Mouse (Mus musculus) heart, embryonic 15.5 days (tissue): ENCODE measurements around the gene Dhx32. TPM values are rescaled to one million over a fixed set of nuclear protein-coding genes. Genes with fewer than 3 reads are reported as not detected.

Source experiments
- ATAC-seq: fragments of 200-750 bp; cut with Nextera tagmentation; replicated peaks from 2 replicates; pipeline ENCODE4 v1.8.0; 2017; ENCODE audit warnings: low read depth, moderate TSS enrichment; ENCODE audit not compliant: insufficient number of reproducible peaks, insufficient read depth, low FRiP score
- H3K27ac ChIP-seq: fragments of 300-500 bp; sonication (generic); 2 replicates; pipeline ENCODE4 v1.5.1; 2015; ENCODE audit warnings: mild to moderate bottlenecking, inconsistent platforms
- H3K27me3 ChIP-seq: fragments of 300-500 bp; sonication (generic); 2 replicates; pipeline ENCODE4 v1.6.1; 2015; ENCODE audit warnings: inconsistent platforms
- H3K36me3 ChIP-seq: fragments of 300-500 bp; sonication (generic); 2 replicates; pipeline ENCODE4 v1.6.1; 2015; ENCODE audit warnings: mild to moderate bottlenecking, inconsistent platforms
- H3K4me1 ChIP-seq: fragments of 300-500 bp; sonication (generic); replicated peaks from 2 replicates; pipeline ENCODE4 v1.6.1; 2015; ENCODE audit warnings: inconsistent platforms
- H3K4me2 ChIP-seq: fragments of 300-500 bp; sonication (generic); 2 replicates; pipeline ENCODE4 v1.6.1; 2015; ENCODE audit warnings: inconsistent platforms, mild to moderate bottlenecking, moderate library complexity
- H3K4me3 ChIP-seq: fragments of 300-500 bp; sonication (generic); 2 replicates; pipeline ENCODE4 v1.5.1; 2015; ENCODE audit warnings: mild to moderate bottlenecking, inconsistent platforms
- H3K9ac ChIP-seq: fragments of 300-500 bp; sonication (generic); 2 replicates; pipeline ENCODE4 v1.6.1; 2015; ENCODE audit warnings: mild to moderate bottlenecking, inconsistent platforms
- H3K9me3 ChIP-seq: fragments of 300-500 bp; sonication (generic); replicated peaks from 2 replicates; pipeline ENCODE4 v1.6.1; 2016; ENCODE audit warnings: inconsistent platforms
- WGBS: fragments of 180-500 bp; shearing (Covaris S2); methylation state at CpG from one replicate; pipeline ENCODE4 v1.1.7; 2015; ENCODE audit warnings: mixed read lengths; 5-methylcytosine and 5-hydroxymethylcytosine counted together
- polyA plus RNA-seq: library from polyadenylated mRNA; unstranded; fragments of >200 nt; fragmentation: Nextera tagmentation; extraction: Ambion mirVana; gene quantifications from 2 replicates; pipeline ENCODE4 v1.2.1, GENCODE M21; 2015

The Dhx32 gene
- polyA plus RNA-seq, 1 experiment from 2014 or later = 30.4 TPM

- H3K4me1 ChIP-seq = peaks cover 29% of the 10 kb centered on the region
- H3K36me3 ChIP-seq = peaks cover 28% of the 10 kb centered on the region; the same call in 1 of the 2 replicates
- H3K9ac ChIP-seq = no peak overlapping the region
- no peaks in the 10 kb centered on the region for H3K9me3 ChIP-seq
- H3K27ac ChIP-seq = 0 out of 2 replicates have a peak overlapping the region, but pooled peaks have one; percentile 15
- no peaks in the 10 kb centered on the region for H3K27me3 ChIP-seq
- 54% methylated on average over 6 of the region's 6 CpGs for WGBS
- ATAC-seq = no peak
- H3K4me2 ChIP-seq = no peak overlapping the region
- H3K4me3 ChIP-seq = no peak overlapping the region
Measured at GRCm38 (mm10) chr7:133727027-133727426, 55.5 kb downstream of the Dhx32 start.

DNA sequence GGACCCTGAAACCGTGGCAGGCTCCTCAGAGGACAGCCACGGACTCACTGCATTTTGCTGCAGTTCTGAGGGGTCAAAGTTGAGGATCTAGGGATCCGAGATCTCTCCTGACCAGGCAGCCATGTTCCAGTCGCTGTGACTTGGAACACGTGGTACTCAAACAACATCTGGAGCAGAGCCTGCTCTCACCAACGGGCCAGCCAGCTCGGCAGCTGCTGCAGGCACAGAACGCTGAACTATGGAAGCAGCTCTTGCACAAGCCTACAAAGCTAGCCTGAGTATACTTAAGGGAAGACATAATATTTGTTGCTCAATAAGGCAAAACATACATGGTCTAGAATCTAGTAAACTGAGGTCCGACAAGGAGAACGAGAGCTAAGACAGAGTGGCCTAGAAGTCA, 57.0 kb downstream of the Dhx32 start:
- no peak overlapping the region for H3K4me3 ChIP-seq
- peaks cover 41% of the 10 kb centered on the region for H3K36me3 ChIP-seq

GRCm38 (mm10) chr7:133724844-133725243, 57.7 kb downstream of the Dhx32 start:
- Histone ChIP-seq H3K4me1 (peaks cover 9% of the 10 kb centered on the region; the same call in 1 of the 2 replicates), H3K4me3 (no peak overlapping the region), H3K4me2 (no peak overlapping the region), H3K36me3 (peaks cover 48% of the 10 kb centered on the region), H3K27me3 (no peaks in the 10 kb centered on the region), H3K27ac (no peak overlapping the region), H3K9ac (no peak overlapping the region), H3K9me3 (no peaks in the 10 kb centered on the region)
- no peak for ATAC-seq
- WGBS = 83% methylated on average over 10 of the region's 10 CpGs

More for the DNA sequence above, 57.0 kb downstream of the Dhx32 start:
- H3K27me3 ChIP-seq = no peaks in the 10 kb centered on the region
- no peak overlapping the region for H3K27ac ChIP-seq
- H3K9ac ChIP-seq = no peak overlapping the region
- no peaks in the 10 kb centered on the region for H3K9me3 ChIP-seq
- ATAC-seq = no peak
- no peak overlapping the region for H3K4me2 ChIP-seq
- WGBS = 80% methylated on average over 10 of the region's 10 CpGs
- H3K4me1 ChIP-seq = peaks cover 14% of the 10 kb centered on the region

DNA sequence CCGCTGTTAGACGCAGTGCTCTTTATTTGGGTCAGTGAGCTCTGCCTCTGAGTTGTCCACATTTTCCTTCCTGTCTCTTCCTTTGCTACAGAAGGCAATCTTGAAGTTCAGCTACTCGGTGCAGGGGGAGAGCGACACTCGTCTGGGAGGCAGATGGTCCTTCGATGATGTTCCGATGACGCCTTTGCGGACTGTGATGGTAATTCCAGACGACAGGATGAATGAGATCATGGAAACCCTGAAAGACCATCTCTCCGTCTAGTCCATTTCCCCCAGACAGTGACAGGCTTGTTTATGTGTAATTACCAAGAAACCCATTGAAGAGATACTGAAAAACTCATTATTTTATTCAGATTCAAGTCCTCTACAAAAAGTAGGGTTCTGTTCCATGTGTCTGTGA, 61.9 kb downstream of the Dhx32 start:
- H3K4me1 ChIP-seq = 0 out of 2 replicates have a peak, but pooled peaks cover 2% of the 10 kb centered on the region
- WGBS = 76% methylated on average over 11 of the region's 11 CpGs

DNA sequence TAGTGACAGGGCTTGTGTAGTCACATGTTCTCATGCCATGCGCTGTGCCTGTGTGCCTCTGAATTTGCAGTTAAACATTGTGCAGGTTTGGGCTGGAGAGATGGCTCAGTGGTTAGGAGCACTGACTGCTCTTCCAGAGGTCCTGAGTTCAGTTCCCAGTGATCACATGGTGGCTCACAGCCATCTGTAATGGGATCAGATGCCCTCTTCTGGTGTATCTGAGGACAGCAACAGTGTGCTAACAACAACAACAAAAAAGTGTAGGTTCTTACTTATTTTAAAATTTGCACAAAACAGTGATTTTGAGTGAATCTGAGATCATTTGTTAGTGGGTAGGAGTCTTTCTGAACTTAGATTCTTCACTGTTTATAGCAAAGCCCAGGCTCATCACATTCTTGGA, 63.9 kb downstream of the Dhx32 start:
- Histone ChIP-seq H3K4me2 (no peak overlapping the region), H3K27me3 (no peaks in the 10 kb centered on the region), H3K4me1 (0 out of 2 replicates have a peak, but pooled peaks cover 2% of the 10 kb centered on the region), H3K27ac (no peak overlapping the region), H3K9ac (no peak overlapping the region), H3K9me3 (no peaks in the 10 kb centered on the region), H3K36me3 (peaks cover 92% of the 10 kb centered on the region), H3K4me3 (no peak overlapping the region)
- no peak for ATAC-seq
- WGBS = 97% methylated on average over 1 of the region's 1 CpGs

More for the DNA sequence above, 61.9 kb downstream of the Dhx32 start:
- Histone ChIP-seq H3K27ac (no peak overlapping the region), H3K9me3 (no peaks in the 10 kb centered on the region), H3K36me3 (peaks cover 86% of the 10 kb centered on the region), H3K4me2 (no peak overlapping the region), H3K27me3 (no peaks in the 10 kb centered on the region), H3K4me3 (no peak overlapping the region), H3K9ac (no peak overlapping the region)
- no peak for ATAC-seq

DNA sequence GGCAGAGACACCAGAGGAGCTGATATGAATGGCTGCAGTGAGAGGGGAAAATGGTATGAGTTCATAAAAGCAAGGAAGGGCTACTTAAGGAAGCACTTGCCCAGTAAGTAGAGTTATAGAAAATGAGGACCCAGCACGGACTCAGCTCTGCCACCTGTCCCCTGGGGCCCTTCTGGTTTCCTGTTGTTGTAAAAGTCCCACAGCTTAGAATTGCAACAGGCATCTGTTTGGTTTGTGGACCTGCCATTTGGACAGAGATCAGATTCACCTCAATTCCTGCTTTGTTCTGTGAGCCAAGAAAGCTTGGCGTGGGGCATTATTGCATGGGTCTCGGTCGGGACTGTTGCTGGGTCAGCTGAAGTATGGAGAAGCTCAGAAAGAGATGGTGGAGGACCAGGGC, 67.1 kb downstream of the Dhx32 start:
- no peak overlapping the region for H3K4me3 ChIP-seq
- no peaks in the 10 kb centered on the region for H3K9me3 ChIP-seq
- ATAC-seq = no peak
- H3K4me1 ChIP-seq = 0 out of 2 replicates have a peak, but pooled peaks cover 2% of the 10 kb centered on the region
- no peak overlapping the region for H3K4me2 ChIP-seq
- H3K27me3 ChIP-seq = no peaks in the 10 kb centered on the region
- 84% methylated on average over 4 of the region's 4 CpGs for WGBS
- H3K36me3 ChIP-seq = peaks cover 74% of the 10 kb centered on the region
- no peak overlapping the region for H3K9ac ChIP-seq
- H3K27ac ChIP-seq = no peak overlapping the region

GRCm38 (mm10) chr7:133707301-133707700, 75.2 kb downstream of the Dhx32 start:
- Histone ChIP-seq H3K4me2 (no peak overlapping the region), H3K36me3 (peaks cover 7% of the 10 kb centered on the region), H3K4me1 (peaks cover 11% of the 10 kb centered on the region), H3K9me3 (no peaks in the 10 kb centered on the region), H3K27ac (no peak overlapping the region), H3K9ac (no peak overlapping the region), H3K4me3 (no peak overlapping the region), H3K27me3 (no peaks in the 10 kb centered on the region)
- 89% methylated on average over 2 of the region's 2 CpGs for WGBS
- no peak for ATAC-seq

DNA sequence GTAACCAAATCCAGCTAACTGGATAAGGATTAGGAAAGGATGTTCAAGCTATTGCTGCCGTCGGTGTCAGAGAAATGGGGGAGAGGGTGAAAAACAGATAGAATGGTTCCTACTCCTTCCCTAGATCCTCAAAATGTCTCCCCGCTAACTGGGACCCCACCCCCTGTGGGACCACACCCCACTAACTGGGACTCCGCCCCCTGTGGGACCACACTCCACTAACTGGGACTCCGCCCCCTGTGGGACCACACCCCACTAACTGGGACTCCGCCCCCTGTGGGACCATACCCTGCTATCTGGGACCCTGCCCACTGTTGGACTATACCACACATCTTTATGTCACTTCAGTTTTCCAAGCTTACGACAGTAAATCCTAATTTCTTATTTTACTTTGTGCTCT, 78.6 kb downstream of the Dhx32 start:
- ATAC-seq = no peak
- no peaks in the 10 kb centered on the region for H3K36me3 ChIP-seq
- H3K9ac ChIP-seq = no peak overlapping the region
- 92% methylated on average over 7 of the region's 7 CpGs for WGBS
- H3K27ac ChIP-seq = no peak overlapping the region
- no peaks in the 10 kb centered on the region for H3K27me3 ChIP-seq
- H3K4me2 ChIP-seq = no peak overlapping the region
- H3K4me1 ChIP-seq = peaks cover 4% of the 10 kb centered on the region
- no peaks in the 10 kb centered on the region for H3K9me3 ChIP-seq
- H3K4me3 ChIP-seq = no peak overlapping the region

- H3K4me1 ChIP-seq = no peaks in the 10 kb centered on the region
- H3K27ac ChIP-seq = no peak overlapping the region
- WGBS = 47% methylated on average over 10 of the region's 10 CpGs
- no peak overlapping the region for H3K4me3 ChIP-seq
- ATAC-seq = no peak
- no peaks in the 10 kb centered on the region; the same call in 1 of the 2 replicates for H3K36me3 ChIP-seq
- H3K27me3 ChIP-seq = no peaks in the 10 kb centered on the region
- H3K4me2 ChIP-seq = no peak overlapping the region
- no peaks in the 10 kb centered on the region for H3K9me3 ChIP-seq
- H3K9ac ChIP-seq = no peak overlapping the region
Measured at GRCm38 (mm10) chr7:133702333-133702732, 80.2 kb downstream of the Dhx32 start.

- Histone ChIP-seq H3K9ac (no peak overlapping the region), H3K4me3 (no peak overlapping the region), H3K9me3 (no peaks in the 10 kb centered on the region), H3K27me3 (no peaks in the 10 kb centered on the region), H3K4me2 (no peak overlapping the region), H3K27ac (no peak overlapping the region), H3K36me3 (no peaks in the 10 kb centered on the region; the same call in 1 of the 2 replicates), H3K4me1 (no peaks in the 10 kb centered on the region)
- no peak for ATAC-seq
- 90% methylated on average over 7 of the region's 7 CpGs for WGBS
Measured at GRCm38 (mm10) chr7:133701366-133701765, 81.2 kb downstream of the Dhx32 start.

DNA sequence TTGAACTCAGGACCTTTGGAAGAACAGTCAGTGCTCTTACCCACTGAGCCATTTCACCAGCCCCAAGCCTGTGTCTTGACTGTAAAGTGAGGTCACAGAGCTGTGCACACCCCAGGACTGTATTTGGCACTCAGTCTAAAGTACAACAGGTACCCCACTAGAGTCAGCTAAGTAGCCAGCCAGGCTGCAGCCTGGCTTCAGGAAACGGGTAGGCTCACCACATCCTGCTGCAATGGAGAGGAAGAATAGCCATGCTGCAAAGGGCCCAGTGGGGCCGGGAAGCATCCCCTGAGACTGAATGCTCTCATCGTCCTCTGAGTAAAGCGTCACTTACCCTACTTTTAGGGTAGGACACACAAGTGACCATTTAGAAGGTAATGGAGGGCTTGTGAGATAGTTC, 82.6 kb downstream of the Dhx32 start:
- no peak for ATAC-seq
- H3K4me2 ChIP-seq = no peak overlapping the region
- no peak overlapping the region for H3K9ac ChIP-seq
- 83% methylated on average over 4 of the region's 4 CpGs for WGBS
- H3K4me1 ChIP-seq = no peaks in the 10 kb centered on the region
- no peaks in the 10 kb centered on the region for H3K27me3 ChIP-seq
- H3K36me3 ChIP-seq = no peaks in the 10 kb centered on the region; the same call in 1 of the 2 replicates
- no peaks in the 10 kb centered on the region for H3K9me3 ChIP-seq
- no peak overlapping the region for H3K4me3 ChIP-seq
- no peak overlapping the region for H3K27ac ChIP-seq

DNA sequence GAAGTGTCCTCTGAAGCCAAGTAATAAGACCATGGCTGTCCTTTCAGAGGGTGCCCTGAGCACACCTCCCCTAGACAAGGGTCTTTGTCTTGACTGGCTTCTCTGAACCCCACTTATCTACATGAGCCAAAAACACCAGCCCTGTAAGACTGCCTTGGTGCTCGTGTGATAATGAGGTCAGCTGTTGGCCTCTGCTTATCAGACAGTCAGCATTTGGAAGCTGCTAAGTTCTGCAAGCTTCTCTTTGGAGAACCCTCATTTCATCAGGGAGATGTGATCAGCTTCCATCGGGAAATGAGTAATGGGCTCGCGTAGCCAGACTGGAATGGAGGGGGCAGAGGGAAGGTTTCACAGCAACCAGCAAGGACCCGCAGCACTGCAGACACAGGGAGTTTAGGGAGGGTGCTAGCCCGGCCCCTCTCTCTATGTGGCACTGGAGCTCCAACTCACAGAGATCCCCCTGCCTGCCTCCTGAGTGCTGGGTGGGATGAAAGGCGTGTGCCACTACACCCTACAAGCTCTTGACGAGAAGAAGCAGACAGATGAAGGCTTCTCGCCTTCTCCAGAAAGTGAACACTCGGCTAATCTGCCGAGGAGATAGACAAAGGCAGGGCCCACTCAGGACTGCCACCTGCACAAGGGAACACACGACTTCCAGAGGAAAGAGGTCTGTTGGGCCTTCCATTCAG, 84.4 kb downstream of the Dhx32 start:
- Histone ChIP-seq H3K27ac (no peak overlapping the region), H3K4me1 (no peaks in the 10 kb centered on the region), H3K36me3 (no peaks in the 10 kb centered on the region; the same call in 1 of the 2 replicates), H3K9me3 (no peaks in the 10 kb centered on the region), H3K9ac (no peak overlapping the region), H3K27me3 (no peaks in the 10 kb centered on the region), H3K4me2 (no peak overlapping the region), H3K4me3 (no peak overlapping the region)
- no peak for ATAC-seq
- 57% methylated on average over 12 of the region's 12 CpGs for WGBS
